Mouse (Mus musculus) E14TG2a.4 (cell line): ENCODE data around the gene Trim44.

Experiments used
- H3K27me3 ChIP-seq: 2 replicates; pipeline ENCODE4 v1.6.1; 2014; ENCODE audit warnings: low read length, control low read depth; ENCODE audit not compliant: insufficient read depth
- H3K36me3 ChIP-seq: 2 replicates; pipeline ENCODE4 v1.6.1; 2014; ENCODE audit warnings: low read length, control low read depth; ENCODE audit not compliant: insufficient read depth
- H3K4me1 ChIP-seq: replicated peaks from 2 replicates; pipeline ENCODE4 v1.6.1; 2014; ENCODE audit warnings: low read depth, low read length, control low read depth
- H3K4me3 ChIP-seq: replicated peaks from 2 replicates; pipeline ENCODE4 v1.5.1; 2014; ENCODE audit warnings: mild to moderate bottlenecking, low read length
- H3K9me3 ChIP-seq: 2 replicates; pipeline ENCODE4 v1.6.1; 2014; ENCODE audit warnings: low read length, control low read depth
- CTCF ChIP-seq: conservative IDR thresholded peaks from 2 replicates; pipeline ENCODE4 v1.5.1; 2014; ENCODE audit warnings: low read length
- NANOG ChIP-seq: IDR thresholded peaks from 2 replicates; pipeline ENCODE4 v1.6.1; 2014; ENCODE audit warnings: borderline replicate concordance, low read length, mixed read lengths
- POU5F1 ChIP-seq: IDR thresholded peaks from 2 replicates; pipeline ENCODE4 v1.6.1; 2014; ENCODE audit warnings: low read length, borderline replicate concordance

Trim44 gene

DNA sequence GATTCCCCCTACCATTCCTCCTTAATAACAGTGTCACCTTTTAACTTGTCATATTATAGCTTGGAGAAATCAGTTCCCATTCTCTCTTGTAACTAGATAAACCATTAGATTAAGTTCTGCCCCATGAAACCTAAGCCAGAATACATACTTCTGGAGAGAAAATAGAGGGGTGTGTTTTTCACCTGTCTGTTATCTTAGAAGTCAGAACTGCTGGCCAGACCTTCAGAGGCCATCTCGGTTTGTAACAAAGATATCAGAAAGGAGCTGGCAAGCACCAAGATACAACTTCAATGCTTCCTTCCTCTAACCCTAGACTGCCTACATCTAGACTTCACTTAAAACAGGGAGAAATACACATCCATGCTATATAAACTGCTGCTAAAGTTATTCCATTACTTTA lies 11.1 kb downstream of the Trim44 start:
- H3K9me3 ChIP-seq: peaks cover 13% of the 10 kb centered on the region
- no peak overlapping the region for H3K4me3 ChIP-seq
- peaks cover 16% of the 10 kb centered on the region for H3K4me1 ChIP-seq
- H3K36me3 ChIP-seq: no peaks in the 10 kb centered on the region; the same call in 1 of the 2 replicates
- no peak for TF ChIP-seq POU5F1
- no peak for TF ChIP-seq CTCF
- no peak for TF ChIP-seq NANOG
- H3K27me3 ChIP-seq: peaks cover 20% of the 10 kb centered on the region

DNA sequence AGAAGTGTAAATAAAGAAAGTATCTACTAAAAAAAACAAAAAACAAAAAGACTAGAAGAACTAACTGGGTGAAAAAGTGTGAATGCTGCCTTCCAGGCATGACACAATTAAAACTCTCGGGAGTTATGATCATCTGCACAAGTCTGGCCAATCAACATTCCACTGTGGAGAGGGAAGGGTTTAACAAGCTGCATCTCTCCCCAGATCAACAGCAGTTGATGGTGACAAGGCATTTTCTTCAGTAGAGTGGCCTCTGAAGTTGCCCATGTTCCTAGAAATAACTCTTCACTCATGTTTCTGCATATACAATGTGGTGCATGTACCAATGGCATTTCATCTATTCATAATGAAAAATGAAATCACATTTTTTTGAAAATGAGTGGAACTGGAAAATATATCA lies 14.2 kb downstream of the Trim44 start:
- Histone ChIP-seq H3K4me1 (no peaks in the 10 kb centered on the region), H3K36me3 (no peaks in the 10 kb centered on the region), H3K9me3 (peaks cover 20% of the 10 kb centered on the region), H3K4me3 (no peak overlapping the region), H3K27me3 (no peaks in the 10 kb centered on the region)
- TF ChIP-seq NANOG (no peak), POU5F1 (no peak), CTCF (no peak)

DNA sequence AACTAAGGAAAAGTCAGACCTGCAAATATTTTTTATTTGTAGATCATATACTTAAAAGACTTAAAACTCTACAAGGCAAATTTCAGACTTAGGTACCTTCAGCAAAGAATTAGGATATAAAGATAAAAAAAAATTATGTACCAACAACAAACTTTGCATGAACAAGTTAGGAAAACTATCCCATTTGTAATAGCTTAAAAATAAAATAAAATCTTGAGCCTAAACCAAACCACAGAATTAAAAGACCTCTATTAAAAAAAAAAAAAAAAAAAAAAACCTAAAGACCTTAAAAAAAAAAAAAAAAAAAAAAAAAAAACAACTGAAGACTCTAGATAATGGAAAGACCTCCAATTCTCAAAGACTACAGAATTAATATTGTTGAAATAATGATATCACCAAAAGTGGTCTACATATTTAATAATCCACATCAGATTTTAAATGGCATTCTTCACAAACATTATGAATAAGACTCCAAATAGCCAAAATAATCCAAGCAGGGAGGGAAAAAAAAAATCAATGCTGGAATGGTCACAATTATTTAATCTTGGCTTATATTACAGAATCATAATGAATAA lies 22.2 kb downstream of the Trim44 start:
- peaks cover 15% of the 10 kb centered on the region for H3K4me1 ChIP-seq
- H3K9me3 ChIP-seq: peaks cover 26% of the 10 kb centered on the region
- no peaks in the 10 kb centered on the region for H3K27me3 ChIP-seq
- peaks cover 3% of the 10 kb centered on the region; the same call in 1 of the 2 replicates for H3K36me3 ChIP-seq
- no peak overlapping the region for H3K4me3 ChIP-seq
- no peak for TF ChIP-seq NANOG
- no peak for TF ChIP-seq CTCF
- no peak for TF ChIP-seq POU5F1

DNA sequence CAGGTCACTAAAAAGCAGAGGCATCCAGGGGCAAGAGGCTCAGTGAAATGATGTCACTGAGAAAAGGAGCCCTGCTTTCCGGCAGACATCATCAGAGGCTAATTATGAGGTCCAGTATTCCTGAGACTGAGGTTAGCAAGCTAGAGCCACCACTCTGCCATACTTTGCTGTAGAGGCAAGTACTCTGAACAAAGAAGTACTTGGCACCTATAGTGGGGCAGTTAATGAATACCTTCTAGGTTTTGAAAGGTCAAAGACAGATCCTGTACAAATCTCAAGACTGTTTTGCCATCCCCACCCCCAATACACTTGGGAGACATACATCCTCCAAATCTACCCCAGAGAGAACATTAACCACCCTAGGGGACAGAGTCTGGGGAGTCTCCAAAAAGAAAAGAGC lies 23.1 kb downstream of the Trim44 start:
- TF ChIP-seq POU5F1 (no peak), NANOG (no peak), CTCF (no peak)
- peaks cover 26% of the 10 kb centered on the region for H3K9me3 ChIP-seq
- H3K36me3 ChIP-seq: peaks cover 3% of the 10 kb centered on the region; the same call in 1 of the 2 replicates
- no peak overlapping the region for H3K4me3 ChIP-seq
- H3K4me1 ChIP-seq: peaks cover 15% of the 10 kb centered on the region
- no peaks in the 10 kb centered on the region for H3K27me3 ChIP-seq

DNA sequence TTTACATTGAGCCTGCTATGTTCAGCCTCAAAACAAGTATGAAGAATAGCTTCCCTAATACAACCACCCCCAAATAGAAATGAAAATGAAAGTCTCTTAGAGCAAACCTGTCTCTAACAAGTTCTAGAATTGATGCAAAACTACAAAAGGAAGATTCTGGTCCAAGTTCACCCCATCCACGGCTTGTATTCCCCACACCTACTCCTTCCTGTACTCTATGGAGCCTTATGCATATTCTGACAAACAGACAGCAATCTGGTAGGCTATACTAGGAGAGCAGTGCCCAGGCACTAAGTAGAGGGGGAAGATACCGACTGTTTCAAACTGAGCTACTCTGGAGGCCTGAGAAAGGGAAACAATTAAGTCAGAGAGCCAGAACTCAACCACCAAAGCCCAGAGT lies 23.6 kb downstream of the Trim44 start:
- TF ChIP-seq CTCF: no peak
- TF ChIP-seq NANOG: no peak
- TF ChIP-seq POU5F1: no peak
- H3K27me3 ChIP-seq: no peaks in the 10 kb centered on the region
- H3K36me3 ChIP-seq: peaks cover 3% of the 10 kb centered on the region; the same call in 1 of the 2 replicates
- peaks cover 15% of the 10 kb centered on the region for H3K4me1 ChIP-seq
- peaks cover 22% of the 10 kb centered on the region for H3K9me3 ChIP-seq
- no peak overlapping the region for H3K4me3 ChIP-seq

DNA sequence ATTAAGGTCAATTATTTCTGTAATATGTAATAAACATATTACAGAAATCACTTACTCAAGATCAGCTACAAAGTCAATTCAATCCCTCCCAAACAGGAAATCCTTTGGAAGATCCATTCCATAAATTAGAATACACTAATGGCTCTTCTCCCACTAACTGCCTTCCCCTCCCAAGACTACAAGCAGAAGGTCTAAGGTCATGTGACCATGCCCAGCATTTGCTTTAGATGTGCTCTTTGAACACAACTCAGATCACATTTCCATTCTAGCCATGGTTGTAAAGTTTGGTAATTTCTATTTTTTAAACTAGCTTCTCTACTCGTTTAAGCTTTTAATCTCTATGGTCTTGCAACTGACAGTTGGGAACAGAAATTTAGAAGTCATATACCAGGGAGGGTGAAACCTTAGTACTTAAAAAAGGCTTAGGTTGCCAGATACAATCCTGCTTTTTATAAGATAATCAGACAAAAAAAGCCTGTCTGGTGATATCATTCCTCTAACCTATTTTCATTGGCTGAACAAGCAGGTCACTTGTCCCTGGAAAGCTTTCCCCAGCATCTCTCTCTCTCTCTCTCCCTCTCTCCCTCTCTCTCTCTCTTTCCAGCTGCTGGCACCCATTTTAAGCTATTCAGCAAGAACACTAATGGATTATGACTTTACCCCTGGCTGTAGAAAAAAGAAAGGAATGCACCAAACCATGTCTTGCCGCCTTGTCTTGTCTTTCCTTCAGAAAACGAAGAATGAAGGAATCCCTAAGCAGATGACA lies 24.4 kb downstream of the Trim44 start:
- Histone ChIP-seq H3K27me3 (no peaks in the 10 kb centered on the region), H3K36me3 (peaks cover 3% of the 10 kb centered on the region; the same call in 1 of the 2 replicates), H3K9me3 (peaks cover 14% of the 10 kb centered on the region), H3K4me3 (no peak overlapping the region), H3K4me1 (peaks cover 15% of the 10 kb centered on the region)
- no peak for TF ChIP-seq NANOG
- TF ChIP-seq CTCF: no peak
- TF ChIP-seq POU5F1: no peak

DNA sequence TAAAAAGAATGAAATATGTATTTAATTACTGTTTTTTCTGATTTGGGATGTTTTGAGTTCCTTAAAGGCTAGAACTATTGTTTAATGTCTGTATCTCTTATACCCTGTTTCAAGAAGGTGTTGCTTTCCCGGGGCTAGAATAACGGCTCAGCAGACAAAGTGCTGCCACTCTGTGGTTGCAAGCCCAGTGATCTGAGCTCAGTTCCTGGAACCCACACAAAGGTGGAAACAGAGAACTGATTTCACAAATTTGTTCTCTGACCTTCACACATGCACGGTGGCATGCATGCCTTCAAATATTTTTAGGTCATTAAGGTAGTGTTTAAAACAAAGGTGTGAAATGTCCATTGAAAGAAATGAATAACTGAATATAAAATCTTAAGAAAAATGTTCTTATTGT lies 25.1 kb downstream of the Trim44 start:
- Histone ChIP-seq H3K4me3 (no peak overlapping the region), H3K36me3 (peaks cover 3% of the 10 kb centered on the region; the same call in 1 of the 2 replicates), H3K27me3 (no peaks in the 10 kb centered on the region), H3K9me3 (peaks cover 7% of the 10 kb centered on the region; the same call in 1 of the 2 replicates), H3K4me1 (peaks cover 15% of the 10 kb centered on the region)
- TF ChIP-seq NANOG: no peak
- no peak for TF ChIP-seq POU5F1
- no peak for TF ChIP-seq CTCF

DNA sequence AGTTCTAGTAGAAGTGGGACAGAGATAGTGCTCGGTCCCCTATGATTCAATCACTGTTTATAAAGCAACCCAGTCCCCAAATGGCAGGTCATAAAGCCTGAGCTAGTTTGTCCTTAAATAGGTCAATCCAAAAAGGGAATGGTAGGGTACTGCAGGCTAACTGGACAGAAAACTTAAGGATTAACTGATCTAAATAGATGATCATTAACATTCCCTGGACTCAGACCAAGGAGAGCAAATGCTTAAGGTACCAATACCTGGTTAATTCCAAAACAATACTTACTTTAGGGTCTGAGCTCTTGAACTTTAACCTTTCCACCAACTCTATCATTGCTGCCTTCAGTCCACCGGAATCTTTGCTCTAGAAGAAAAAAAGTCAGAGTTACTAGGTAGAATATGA lies 27.0 kb downstream of the Trim44 start:
- Histone ChIP-seq H3K27me3 (no peaks in the 10 kb centered on the region), H3K4me1 (peaks cover 15% of the 10 kb centered on the region), H3K9me3 (no peaks in the 10 kb centered on the region), H3K4me3 (no peak overlapping the region), H3K36me3 (no peaks in the 10 kb centered on the region)
- no peak for TF ChIP-seq POU5F1
- no peak for TF ChIP-seq NANOG
- TF ChIP-seq CTCF: no peak
